ENCODE assay signal across 18 mouse cellular contexts in the genomic region with DNA sequence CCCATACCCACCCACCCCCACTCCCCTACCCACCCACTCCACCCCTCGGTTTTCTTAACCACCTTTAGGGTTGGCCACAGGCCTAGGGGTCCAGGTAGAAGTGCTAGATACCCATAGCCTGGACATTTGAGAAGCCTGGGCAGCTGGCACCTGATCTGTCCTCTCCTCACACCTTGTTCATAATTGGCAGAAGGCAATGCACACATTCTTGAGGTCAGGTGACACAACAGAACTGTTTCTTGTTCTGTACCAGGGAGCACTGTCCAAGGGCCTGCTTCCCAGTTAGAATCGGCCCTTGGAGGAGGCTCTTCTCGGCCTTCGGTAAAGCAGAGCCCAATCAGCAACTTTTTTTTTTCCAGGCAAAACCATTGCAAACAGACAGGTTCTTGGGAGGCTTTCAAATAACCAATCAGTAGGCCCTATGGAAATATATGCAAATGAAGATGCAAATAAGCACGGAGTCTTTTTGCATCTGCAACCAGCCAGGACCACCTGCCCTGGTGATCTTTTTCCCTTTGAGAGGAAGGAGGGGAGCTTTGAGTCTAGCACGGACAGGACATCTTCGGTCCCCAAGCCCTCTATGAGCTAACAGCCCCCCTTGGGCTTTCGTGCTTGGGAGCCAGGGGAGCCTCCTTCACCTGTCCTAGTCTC. TPM values are rescaled to one million over a fixed set of nuclear protein-coding genes. Genes with fewer than 3 reads are reported as not detected.
DNase-seq lines count a peak whose midpoint lies in the region; ATAC-seq and TF ChIP-seq lines count a peak whose summit lies in the region.
"Had no signal": no experiment of that assay in that cellular context is flagged by ENCODE, and none has a peak within 500 bp of the region (broad histone marks: within the 10 kb centered on the region; RNA-seq: fewer than 3 reads in every experiment).

No protein-coding gene starts in this region.

- peaks cover 49% of the 10 kb centered on the region for H3K27me3 ChIP-seq in forebrain, embryonic 10.5 days (ENCODE audit: poor library complexity, severe bottlenecking)
- H3K27me3 ChIP-seq in forebrain, postnatal 0 days (ENCODE audit: insufficient read depth, low read length): peaks cover 11% of the 10 kb centered on the region
- peaks cover 5% of the 10 kb centered on the region; the same call in 1 of the 2 replicates for H3K27me3 ChIP-seq in lung, postnatal 0 days (replicated peaks; ENCODE audit: insufficient read depth, low read length)
- H3K27me3 ChIP-seq in CH12.LX (replicated peaks): peaks cover 22% of the 10 kb centered on the region

- ATAC-seq in forebrain, postnatal 0 days: no peak
- no peak for ATAC-seq in lung, postnatal 0 days
- ATAC-seq: CD4-positive, CD25-positive, alpha-beta regulatory T cell, adult 4 months; intestine, embryonic 15.5 days had no signal

- no peaks in the 10 kb centered on the region for H3K79me2 ChIP-seq in CH12.LX (replicated peaks; ENCODE audit: control insufficient read depth, extremely low read depth, insufficient read depth, poor library complexity, severe bottlenecking)

- in situ Hi-C loops in CH12.LX (cut with MboI; ENCODE audit: low pct_ligation_motif_present, low pct_unique_long_range_greater_than_20kb, low sequenced_read_pairs): no loop called here

- no peak overlapping the region for H3K9ac ChIP-seq in forebrain, postnatal 0 days
- no peak overlapping the region for H3K9ac ChIP-seq in lung, postnatal 0 days (replicated peaks; ENCODE audit: low read depth)
- H3K9ac ChIP-seq in CH12.LX (ENCODE audit: insufficient read depth, low read depth): no peak overlapping the region
- H3K9ac ChIP-seq: intestine, embryonic 15.5 days; lung, embryonic 14.5 days had no signal

- 53% methylated on average over 8 of the region's 8 CpGs for WGBS in forebrain, embryonic 10.5 days
- 22% methylated on average over 8 of the region's 8 CpGs for WGBS in forebrain, postnatal 0 days
- WGBS in lung, postnatal 0 days: 41% methylated on average over 8 of the region's 8 CpGs

- no peak for TF ChIP-seq POLR2A in CH12.LX (IDR thresholded peaks at IDR 0.05; ENCODE audit: low read depth, low read length)

- H3K4me3 ChIP-seq in forebrain, embryonic 10.5 days: no peak overlapping the region
- H3K4me3 ChIP-seq in forebrain, postnatal 0 days (ENCODE audit: low read depth, low read length): no peak overlapping the region
- no peak overlapping the region for H3K4me3 ChIP-seq in lung, postnatal 0 days (ENCODE audit: low read depth, low read length)
- H3K4me3 ChIP-seq in CH12.LX (replicated peaks in 1 of 3; ENCODE audit: low read depth in 2 of 3, low read length in 2 of 3, poor library complexity in 1 of 3): no peak overlapping the region
- H3K4me3 ChIP-seq: intestine, embryonic 15.5 days had no signal

- dilution Hi-C loops in CH12.LX (cut with MboI; ENCODE audit: extremely low pct_ligation_motif_present, extremely low pct_unique_long_range_greater_than_20kb, low sequenced_read_pairs): no loop called here

- H3K36me3 ChIP-seq in forebrain, embryonic 10.5 days (replicated peaks): no peaks in the 10 kb centered on the region
- no peaks in the 10 kb centered on the region for H3K36me3 ChIP-seq in forebrain, postnatal 0 days (ENCODE audit: insufficient read depth)
- H3K36me3 ChIP-seq in lung, postnatal 0 days (ENCODE audit: insufficient read depth, low read length): no peaks in the 10 kb centered on the region
- H3K36me3 ChIP-seq in CH12.LX (replicated peaks in 1 of 2; ENCODE audit: control insufficient read depth in 1 of 2, insufficient read depth in 1 of 2, low read length in 1 of 2): no peaks in the 10 kb centered on the region
- H3K36me3 ChIP-seq: intestine, embryonic 15.5 days had no signal

- H3K4me1 ChIP-seq in forebrain, embryonic 10.5 days: peaks cover 66% of the 10 kb centered on the region
- peaks cover 11% of the 10 kb centered on the region; the same call in 1 of the 2 replicates for H3K4me1 ChIP-seq in forebrain, postnatal 0 days (ENCODE audit: insufficient read depth)
- H3K4me1 ChIP-seq in lung, postnatal 0 days (ENCODE audit: insufficient read depth, low read depth, low read length): no peaks in the 10 kb centered on the region
- peaks cover 8 to 27% of the 10 kb centered on the region in 2 experiments for H3K4me1 ChIP-seq in CH12.LX (ENCODE audit: control insufficient read depth in 1 of 2, insufficient read depth in 2 of 2)

- H3K4me2 ChIP-seq in forebrain, postnatal 0 days (ENCODE audit: low read depth): no peak overlapping the region
- no peak overlapping the region for H3K4me2 ChIP-seq in lung, postnatal 0 days (replicated peaks; ENCODE audit: low read depth, low read length)
- no peak overlapping the region for H3K4me2 ChIP-seq in CH12.LX (ENCODE audit: insufficient read depth, low read depth, poor library complexity, severe bottlenecking)
- H3K4me2 ChIP-seq: intestine, embryonic 15.5 days; lung, embryonic 14.5 days had no signal

- H3K9me3 ChIP-seq in forebrain, embryonic 10.5 days: 0 out of 2 replicates have a peak, but pooled peaks cover 3% of the 10 kb centered on the region
- no peaks in the 10 kb centered on the region for H3K9me3 ChIP-seq in forebrain, postnatal 0 days (ENCODE audit: low read length)
- no peaks in the 10 kb centered on the region for H3K9me3 ChIP-seq in lung, postnatal 0 days (ENCODE audit: low read length)
- no peaks in the 10 kb centered on the region for H3K9me3 ChIP-seq in CH12.LX (replicated peaks; ENCODE audit: low read length)
- H3K9me3 ChIP-seq: intestine, embryonic 15.5 days had no signal

- TF ChIP-seq RAD21 in CH12.LX (IDR thresholded peaks at IDR 0.05; ENCODE audit: low read depth, low read length): no peak

- H3K27ac ChIP-seq in forebrain, embryonic 10.5 days: peak overlapping the region; percentile 4; the same call in 1 of the 2 replicates
- no peak overlapping the region for H3K27ac ChIP-seq in forebrain, postnatal 0 days (ENCODE audit: low read depth, low read length)
- no peak overlapping the region for H3K27ac ChIP-seq in lung, postnatal 0 days (ENCODE audit: low read length)
- H3K27ac ChIP-seq in CH12.LX (ENCODE audit: insufficient read depth, low read depth): no peak overlapping the region
- H3K27ac ChIP-seq: intestine, embryonic 15.5 days had no signal

- DNase-seq in forebrain, embryonic 10.5 days (ENCODE audit: extremely low spot score, low spot score): no peak
- no peak for DNase-seq in forebrain, postnatal 0 days
- DNase-seq in lung, postnatal 0 days (ENCODE audit: low spot score): peak; percentile 29
- DNase-seq in lung, postnatal 14 days: no peak
- peak; percentile 26 for DNase-seq in CH12.LX (ENCODE audit: extremely low read depth)
- DNase-seq in R1 (ENCODE audit: low read depth, low spot score): peak; percentile 67
- no peak for DNase-seq in cerebellum, adult 11-12 months
- DNase-seq in kidney, postnatal 4 days: no peak
- DNase-seq: adrenal gland, adult 8-10 months; cerebellum, adult 18-20 months; cerebellum, postnatal 36 days; gastrocnemius, postnatal 14 days; heart, postnatal 14 days; liver; lung, embryonic 14.5 days; thymus, adult 18-20 months had no signal

- TF ChIP-seq CTCF in forebrain, postnatal 0 days (IDR thresholded peaks at IDR 0.05; ENCODE audit: low read depth): no peak
- no peak for TF ChIP-seq CTCF in lung, postnatal 0 days (IDR thresholded peaks at IDR 0.05)
- TF ChIP-seq CTCF in CH12.LX (conservative IDR thresholded peaks at IDR 0.05 in 1 of 2, IDR thresholded peaks at IDR 0.05 in 1 of 2; ENCODE audit: low read depth in 2 of 2, low read length in 2 of 2): no peak

- TF ChIP-seq EP300 in lung, postnatal 0 days (IDR thresholded peaks at IDR 0.05): no peak
- no peak for TF ChIP-seq EP300 in CH12.LX (IDR thresholded peaks at IDR 0.05; ENCODE audit: low read length)

TF ChIP-seq in CH12.LX, 34 proteins besides CTCF, POLR2A, EP300 and RAD21:
- no peak for TF ChIP-seq RCOR1 (conservative IDR thresholded peaks at IDR 0.05; ENCODE audit: low read depth, low read length)
- no peak for TF ChIP-seq ZKSCAN1 (IDR thresholded peaks at IDR 0.05; ENCODE audit: borderline replicate concordance, low read depth, low read length)
- TF ChIP-seq KAT2A (IDR thresholded peaks at IDR 0.05; ENCODE audit: insufficient replicate concordance, low read length): no peak
- TF ChIP-seq JUND (conservative IDR thresholded peaks at IDR 0.05; ENCODE audit: low read depth, low read length): no peak
- TF ChIP-seq TCF12 (IDR thresholded peaks at IDR 0.05; ENCODE audit: low read depth, low read length): no peak
- no peak for TF ChIP-seq ELF1 (IDR thresholded peaks at IDR 0.05; ENCODE audit: low read depth, low read length)
- TF ChIP-seq ZMIZ1 (IDR thresholded peaks at IDR 0.05; ENCODE audit: low read depth, low read length): no peak
- no peak for TF ChIP-seq MAFK (IDR thresholded peaks at IDR 0.05; ENCODE audit: insufficient replicate concordance, low read length)
- no peak for TF ChIP-seq CHD1 (IDR thresholded peaks at IDR 0.05; ENCODE audit: low read depth, low read length)
- no peak for TF ChIP-seq POLR2AphosphoS2 (IDR thresholded peaks at IDR 0.05; ENCODE audit: low read depth, low read length)
- TF ChIP-seq USF1 (IDR thresholded peaks at IDR 0.05; ENCODE audit: low read depth, low read length): no peak
- no peak for TF ChIP-seq TBP (conservative IDR thresholded peaks at IDR 0.05; ENCODE audit: low read depth, low read length)
- no peak for TF ChIP-seq BHLHE40 (IDR thresholded peaks at IDR 0.05; ENCODE audit: low read depth, low read length)
- no peak for TF ChIP-seq PAX5 (IDR thresholded peaks at IDR 0.05; ENCODE audit: low read length)

RNA-seq across cellular contexts. Expression of a gene that starts 36.4 kb away (rescaled TPM):
- polyA plus RNA-seq in forebrain, embryonic 10.5 days (2016; fragmentation: Nextera tagmentation; extraction: Ambion mirVana): 4.4 and 4.7 TPM in 2 replicates
- 1.2 and 3.1 TPM in 2 replicates for total RNA-seq in forebrain, postnatal 0 days (2014; rRNA removed)
- 0.65 and 1.1 TPM in 2 replicates for polyA plus RNA-seq in forebrain, postnatal 0 days (2015; fragmentation: Nextera tagmentation; extraction: Ambion mirVana)
- polyA plus RNA-seq in lung, postnatal 0 days (2015; fragmentation: Nextera tagmentation; extraction: Ambion mirVana): 9.7 and 10.3 TPM in 2 replicates
- 0.13 and 0.17 TPM in 2 replicates for total RNA-seq in CH12.LX (2012; rRNA removed)
- total RNA-seq in CH12.LX (2014; rRNA removed): 0.12 and 0.23 TPM in 2 replicates
- 0.36 and 0.37 TPM in 2 replicates for polyA plus RNA-seq in CH12.LX (2012; ENCODE audit: insufficient read length, low read depth)

Comparison
In these comparisons a context has a peak if more than half of its experiments do, and no peak if none do; other contexts are left out.
1. DNase-seq: peak in lung, postnatal 0 days (single experiment), CH12.LX (single experiment) and R1 (single experiment); none in forebrain, embryonic 10.5 days (single experiment), forebrain, postnatal 0 days (single experiment), lung, postnatal 14 days (single experiment), cerebellum, adult 11-12 months (single experiment) and kidney, postnatal 4 days (0 of 2).